Mouse (Mus musculus) spleen, postnatal 36 days (tissue): ENCODE data around the gene Hcar2.

Experiments used
- DNase-seq, 2 experiments: peaks; one replicate each; pipeline ENCODE4 v3.0.0; 2022; ENCODE audit warnings: low spot score in 2 of 2, mixed read lengths in 1 of 2

Hcar2 gene

DNA sequence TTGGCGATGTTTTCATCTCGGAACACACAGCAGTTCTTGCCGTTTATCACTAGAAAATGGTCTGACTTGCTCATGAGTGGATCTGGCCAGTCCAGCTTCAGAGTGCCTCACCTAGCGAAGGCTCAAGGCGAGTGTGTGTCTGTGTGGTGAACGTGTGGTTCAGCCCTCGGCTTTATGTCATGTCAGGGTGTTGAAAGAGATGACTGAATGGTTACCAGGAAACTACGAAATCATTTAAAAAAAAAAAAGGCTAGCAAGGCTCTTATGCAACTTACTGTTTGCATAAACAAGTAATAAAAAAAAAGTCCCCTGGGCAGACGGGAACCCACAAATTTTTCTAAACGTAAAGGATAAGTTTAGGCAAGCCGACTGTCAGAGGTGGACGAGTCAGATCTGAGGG lies at the start of gene Hcar2:
TSS of gene Hcar2 (minus strand) at position 135 of the 400 bp plus-strand sequence.
- no peak for DNase-seq

DNA sequence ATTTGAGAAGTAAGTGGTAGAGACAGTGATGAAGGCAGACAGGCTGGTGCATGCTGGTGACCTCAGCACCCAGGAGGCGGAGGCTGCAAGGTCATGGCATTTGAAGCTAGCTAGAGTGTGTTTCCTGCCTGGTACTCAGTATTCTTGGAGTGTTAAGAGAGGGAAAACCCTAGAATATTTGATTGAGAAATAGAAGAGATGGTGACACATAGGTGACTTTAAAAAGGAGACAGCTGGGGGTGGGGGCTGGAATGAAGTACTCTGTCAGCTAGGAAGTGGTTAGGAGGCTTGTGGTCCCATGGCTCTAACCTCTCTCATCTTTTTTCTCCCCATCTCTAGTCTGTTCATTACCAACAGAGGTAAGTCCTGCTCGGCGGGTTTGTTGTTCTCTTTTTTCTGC lies 49.6 kb upstream of the Hcar2 start:
- peak; percentile 2 to 17 for DNase-seq

DNA sequence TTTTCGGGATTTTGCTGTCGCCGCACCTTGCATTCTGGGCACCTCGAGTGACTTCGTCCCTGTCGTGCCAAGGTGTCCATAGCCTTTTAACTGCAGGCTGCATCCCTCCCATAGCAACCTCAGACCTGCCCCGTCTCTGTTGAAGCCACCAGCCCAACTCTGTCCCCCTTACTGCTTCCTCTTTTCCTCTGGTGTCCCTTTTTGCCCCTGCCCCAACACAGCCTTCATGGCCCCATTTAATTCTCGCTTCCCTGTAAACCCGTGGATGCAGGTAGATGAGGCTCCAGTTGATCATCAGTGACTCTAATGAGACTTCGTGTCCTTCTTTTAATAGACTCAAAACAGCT lies 42.3 kb upstream of the Hcar2 start:
- no peak for DNase-seq

DNA sequence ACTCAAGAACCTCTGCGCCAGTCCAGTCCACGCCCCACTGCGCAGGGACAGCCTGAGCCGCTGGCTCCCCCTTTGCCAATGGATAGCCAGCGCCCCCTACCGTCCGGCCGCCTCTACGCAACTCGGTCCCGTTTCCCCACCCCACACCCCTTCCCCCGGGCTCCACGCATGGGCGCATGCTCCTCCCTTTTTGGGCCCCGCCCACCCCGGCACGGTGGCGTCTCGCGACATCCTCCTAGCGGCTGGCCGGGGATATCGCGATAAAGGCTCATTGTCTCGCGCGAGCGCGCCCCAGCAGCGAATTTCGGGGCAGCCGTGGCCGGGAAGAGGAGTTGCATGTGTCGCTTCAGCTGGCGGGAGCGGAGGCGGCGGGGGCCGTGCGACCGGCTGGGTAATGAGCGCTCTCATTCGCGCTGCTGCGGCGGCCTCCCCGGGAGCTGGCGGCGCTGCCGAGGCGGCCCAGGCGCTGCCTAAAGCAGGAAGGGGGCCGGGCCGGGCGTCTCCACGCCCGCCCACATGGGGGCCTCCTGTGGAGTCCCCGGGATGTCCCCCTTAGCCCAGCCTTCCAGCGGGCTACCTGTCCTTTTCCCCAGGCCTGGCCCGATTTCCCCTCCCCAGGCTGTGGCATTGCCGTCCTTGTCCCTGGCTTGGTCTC lies 41.8 kb upstream of the Hcar2 start, which contains the start of gene Denr:
TSS of gene Denr (plus strand) at position 200 of the 655 bp plus-strand sequence.
- peak; percentile 98 for DNase-seq

DNA sequence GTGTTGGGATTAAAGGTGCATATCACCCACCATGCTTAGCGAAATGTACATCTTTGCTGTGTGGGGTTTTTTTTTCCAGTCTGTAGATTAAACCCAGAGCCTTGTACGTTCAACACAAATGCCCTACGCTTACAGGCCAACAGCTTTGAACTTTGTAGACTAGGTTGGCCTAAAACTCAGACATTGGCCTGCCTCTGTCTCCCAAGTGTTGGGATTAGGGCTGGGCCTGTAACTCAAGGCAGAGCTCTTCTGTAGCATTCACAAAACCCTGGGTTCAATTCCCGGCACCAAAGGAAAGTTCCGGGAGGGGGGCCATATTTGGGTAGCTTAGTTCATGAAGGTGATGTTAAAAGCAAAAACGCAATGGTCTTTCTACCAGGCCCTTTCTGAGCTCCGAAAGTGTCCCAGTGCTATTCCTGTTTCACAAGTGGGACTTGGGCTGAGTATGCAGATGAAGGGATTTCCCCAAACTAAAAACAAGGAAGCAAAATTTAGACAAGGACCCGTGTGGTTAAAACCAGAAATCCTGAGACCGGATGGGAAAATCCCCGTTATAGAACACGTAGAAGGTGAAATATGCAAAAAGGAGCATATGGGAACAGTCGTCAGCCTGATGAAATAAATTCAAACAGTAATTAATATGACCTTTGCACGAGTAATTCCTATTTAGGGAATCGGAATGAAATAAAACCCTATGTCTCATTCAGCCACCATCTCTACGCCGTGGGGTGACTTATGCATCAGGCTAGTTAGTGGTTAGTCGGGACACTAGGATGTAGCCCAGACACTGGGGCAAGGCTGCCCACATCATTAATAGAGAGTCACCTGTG lies 41.1 kb upstream of the Hcar2 start:
- DNase-seq = peak; percentile 6 to 34

DNA sequence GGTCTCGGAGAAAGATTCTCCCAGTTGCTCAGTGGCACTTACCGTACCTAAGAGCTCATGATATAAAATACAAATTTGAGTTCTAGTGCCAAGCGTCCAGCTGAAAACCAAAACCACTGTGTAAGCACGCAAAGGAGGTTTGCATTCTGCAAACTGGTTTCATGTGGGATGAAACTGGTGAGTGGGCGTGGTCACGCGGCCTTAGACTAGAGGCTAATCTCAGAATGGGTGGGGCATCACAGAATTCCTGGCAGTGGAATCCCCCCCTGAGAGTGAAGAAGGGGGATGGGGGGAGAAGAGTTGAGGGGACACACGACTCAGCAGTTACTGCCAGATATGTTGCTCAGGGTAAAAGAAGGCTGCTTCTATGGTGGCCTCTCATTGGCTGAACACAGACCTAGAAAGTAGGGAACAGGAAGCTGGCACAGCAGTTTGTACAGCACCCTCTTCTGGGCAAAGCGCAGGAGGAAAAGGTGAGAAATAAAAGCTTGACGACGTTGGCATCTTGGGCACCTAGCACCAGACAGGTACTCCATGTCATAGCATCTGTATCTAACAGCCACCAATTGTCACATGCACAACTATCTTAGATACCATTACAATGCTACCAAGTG lies 38.9 kb upstream of the Hcar2 start:
- DNase-seq = no peak

DNA sequence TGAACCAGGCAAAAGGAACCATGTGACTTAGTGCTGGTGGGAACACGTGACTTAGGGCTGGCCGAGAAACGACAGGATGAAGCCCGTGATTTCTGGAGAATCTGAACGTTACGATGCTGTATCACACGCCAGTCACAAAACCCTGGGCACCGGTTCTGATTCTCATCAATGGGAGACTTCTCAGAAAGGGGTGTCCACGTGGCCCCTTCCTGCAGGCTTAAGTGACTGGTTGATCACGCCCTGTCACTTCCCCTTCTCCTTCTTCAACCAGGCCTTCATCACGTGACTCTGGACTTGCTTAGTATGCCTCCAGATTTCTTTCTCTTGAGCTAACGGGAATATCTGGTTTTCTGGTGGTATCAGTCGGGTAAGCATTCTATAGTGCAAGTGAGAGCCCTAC lies 32.1 kb upstream of the Hcar2 start:
- peak in 1 of 2 experiments; percentile 24 for DNase-seq

DNA sequence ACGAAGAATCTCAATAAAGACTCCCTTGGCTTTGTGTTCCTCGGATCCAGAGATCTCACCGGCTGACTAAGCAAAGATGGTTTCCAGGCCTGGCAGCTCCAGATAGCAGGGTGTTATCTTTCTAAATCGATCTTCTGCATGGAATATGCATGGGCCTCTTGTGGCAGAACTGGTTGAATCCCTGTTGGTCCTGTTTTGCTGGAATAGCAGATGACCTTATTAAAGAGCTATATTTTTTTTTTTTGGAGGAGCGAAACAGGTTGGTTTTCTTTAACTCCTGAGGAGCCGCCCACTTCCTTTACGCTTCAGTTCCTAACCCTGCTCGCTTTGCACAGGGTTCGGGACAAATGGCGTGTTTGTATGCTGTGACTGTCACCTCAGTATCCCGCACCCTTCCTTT lies 31.1 kb upstream of the Hcar2 start:
- DNase-seq = no peak

DNA sequence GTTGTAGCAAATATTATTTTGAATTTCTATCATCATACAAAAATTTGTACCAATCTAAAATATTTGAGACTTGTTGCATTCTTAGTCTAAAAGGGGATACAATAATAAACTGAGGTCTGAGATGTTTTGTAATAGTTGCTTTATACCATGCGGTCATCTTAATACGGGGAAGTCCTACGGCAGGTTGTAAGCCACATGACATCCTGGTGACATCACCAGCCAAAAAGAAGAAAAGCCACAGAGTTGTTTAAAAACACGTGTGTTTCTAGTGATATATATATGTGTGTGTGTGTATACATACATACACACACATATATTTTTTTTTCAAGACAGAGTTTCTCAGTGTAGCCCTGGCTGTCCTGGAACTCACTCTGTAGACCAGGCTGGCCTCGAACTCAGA lies 28.2 kb upstream of the Hcar2 start:
- no peak for DNase-seq

DNA sequence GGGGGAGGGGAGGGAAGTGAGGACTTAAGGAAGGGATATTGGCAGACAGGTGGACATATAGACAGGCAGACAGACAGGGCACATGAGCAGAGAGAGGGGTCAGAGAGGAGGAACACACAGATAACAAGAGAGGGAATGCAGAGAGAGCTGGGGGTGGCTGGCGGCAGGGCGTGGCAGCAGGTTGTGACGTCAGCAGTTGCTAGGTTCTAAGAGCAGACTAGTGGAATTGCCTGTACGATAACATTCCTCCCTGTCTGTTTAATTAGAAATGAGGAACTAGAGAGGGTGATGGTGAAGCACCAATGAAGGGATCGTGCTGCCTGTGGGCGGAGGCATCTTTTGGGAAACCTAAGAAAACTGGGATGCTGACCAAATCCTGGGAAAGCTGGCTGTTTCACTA lies 26.4 kb upstream of the Hcar2 start:
- peak; percentile 21 to 29 for DNase-seq

DNA sequence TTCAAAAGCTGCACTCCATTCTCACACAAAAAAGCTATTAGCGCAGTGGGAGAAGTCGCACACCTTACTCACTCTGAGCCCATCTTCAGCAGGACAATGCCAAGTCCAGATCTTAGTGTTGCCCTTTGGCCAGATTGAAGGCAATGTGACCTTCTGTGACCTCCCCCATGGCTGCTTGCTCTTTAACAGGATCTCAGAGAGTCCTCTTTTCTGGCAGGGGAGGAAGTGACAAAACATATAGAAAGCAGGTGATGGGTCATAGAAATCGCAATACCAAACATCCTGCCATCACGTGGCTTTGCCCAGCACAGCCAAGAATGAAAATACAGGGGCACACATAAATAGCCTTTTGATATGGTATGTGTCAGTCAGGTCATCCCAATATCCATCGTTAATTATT lies 25.7 kb upstream of the Hcar2 start:
- DNase-seq = no peak

DNA sequence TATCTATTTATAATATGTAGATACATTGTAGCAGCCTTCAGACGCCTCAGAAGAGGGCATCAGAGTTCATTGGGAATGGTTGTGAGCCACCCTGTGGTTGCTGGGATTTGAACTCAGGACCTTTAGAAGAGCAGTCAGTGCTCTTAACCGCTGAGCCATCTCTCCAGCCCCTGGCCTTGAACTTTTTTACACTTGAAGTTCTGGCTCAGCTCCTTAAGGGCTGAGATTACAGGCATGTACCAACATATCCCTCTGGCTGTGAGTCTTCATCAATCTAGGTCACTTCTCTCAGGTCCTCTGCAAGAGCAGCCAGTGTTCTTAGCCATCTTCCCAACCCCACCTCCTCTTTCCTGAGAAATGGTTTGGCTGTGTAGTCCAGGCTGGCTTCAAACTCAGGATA lies 25.0 kb upstream of the Hcar2 start:
- no peak for DNase-seq

DNA sequence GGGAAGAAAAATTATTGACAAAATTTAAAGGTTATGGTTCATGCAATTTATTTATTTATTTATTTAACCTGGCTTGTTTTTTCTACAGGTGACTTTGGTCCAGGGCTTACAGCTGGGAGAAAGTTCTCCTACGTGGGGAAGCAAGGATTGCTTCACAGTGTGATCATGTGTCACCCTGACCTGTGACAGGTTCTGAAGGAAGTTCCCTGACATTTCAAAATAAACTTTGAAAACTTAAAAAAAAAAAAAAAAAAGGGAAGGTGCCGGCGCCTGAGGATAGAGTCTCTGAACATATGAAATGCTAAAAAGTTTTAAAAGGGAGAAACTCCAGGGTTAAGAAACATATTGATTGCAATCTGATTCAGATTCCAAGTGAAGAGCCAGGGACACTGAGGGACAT lies 21.1 kb upstream of the Hcar2 start:
- DNase-seq = no peak

DNA sequence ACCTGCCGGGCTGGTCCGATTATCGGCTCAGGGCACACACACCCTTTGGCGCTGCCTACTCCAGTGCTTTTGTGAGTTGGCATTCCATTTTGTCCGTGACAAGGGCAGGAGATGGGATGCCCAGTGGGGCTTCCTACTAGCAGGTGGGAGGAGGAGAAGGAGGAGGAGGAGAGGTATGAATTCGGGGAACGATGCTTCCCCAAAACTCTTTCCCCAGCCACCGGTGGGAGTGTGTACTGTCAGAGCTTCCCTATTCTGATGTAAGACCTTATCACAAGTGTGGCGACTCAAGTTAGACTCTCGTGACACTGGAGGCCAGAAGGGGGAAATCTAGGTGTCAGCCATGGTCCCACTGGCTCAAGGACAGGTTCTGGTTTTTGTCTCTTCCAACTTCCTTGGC lies 19.0 kb upstream of the Hcar2 start:
- DNase-seq = no peak

DNA sequence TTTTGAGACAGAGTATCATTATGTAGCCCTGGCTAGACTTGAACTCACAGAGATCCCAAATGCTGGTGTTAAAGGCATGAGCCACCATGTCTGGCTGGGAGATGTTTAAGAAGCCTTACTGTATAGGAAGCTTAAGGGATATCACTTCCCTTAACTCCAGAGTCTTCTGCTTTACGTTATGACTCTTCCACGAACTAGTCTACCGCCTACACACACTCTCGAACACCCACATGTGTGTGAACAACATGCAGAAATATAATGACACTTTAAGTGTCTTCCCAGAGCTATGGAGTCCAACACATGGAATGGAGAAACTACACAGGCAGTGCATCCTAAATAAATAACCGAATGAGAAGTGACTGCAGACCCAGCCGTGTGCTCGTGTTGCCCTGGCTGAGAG lies 18.6 kb upstream of the Hcar2 start:
- no peak for DNase-seq

DNA sequence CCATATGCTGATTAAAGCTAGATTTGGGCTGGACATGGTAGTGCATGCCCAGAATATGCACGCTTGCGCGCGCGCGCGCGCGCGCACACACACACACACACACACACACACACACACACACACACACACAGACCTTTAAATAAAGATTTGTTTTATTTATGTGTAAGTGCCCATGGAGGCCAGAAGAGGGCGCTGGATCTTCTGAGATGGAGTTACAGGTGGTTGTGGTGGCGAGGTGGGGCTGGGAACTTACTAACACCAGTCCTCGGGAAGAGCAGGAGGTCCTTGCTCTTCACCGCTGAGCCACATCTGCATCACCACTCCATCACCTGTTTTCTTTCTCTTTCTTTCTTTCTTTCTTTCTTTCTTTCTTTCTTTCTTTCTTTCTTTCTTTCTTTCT lies 15.5 kb upstream of the Hcar2 start:
- DNase-seq = no peak

DNA sequence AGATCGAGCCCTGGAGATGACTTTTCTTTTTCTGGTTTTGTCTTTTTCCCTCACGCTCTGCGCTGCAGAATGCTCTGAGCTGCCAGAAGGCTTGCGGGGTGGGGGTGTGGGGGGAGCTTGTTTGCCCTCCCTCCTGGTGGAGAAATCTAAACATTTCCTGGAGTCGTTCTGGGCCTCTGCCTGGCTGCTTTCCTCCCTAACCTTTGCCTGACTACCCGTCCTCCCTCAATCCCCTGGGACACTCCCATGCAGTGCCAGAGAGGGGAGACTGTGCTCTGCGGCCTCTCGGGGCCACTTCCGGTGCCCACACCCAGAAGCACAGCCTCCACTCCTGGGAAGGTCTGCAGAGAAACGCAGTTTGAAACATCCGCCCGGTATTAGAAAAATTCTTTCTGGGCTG lies 14.6 kb upstream of the Hcar2 start, which contains the start of gene Hcar1:
TSS of gene Hcar1 (minus strand) at position 93 of the 400 bp plus-strand sequence.
- no peak for DNase-seq

DNA sequence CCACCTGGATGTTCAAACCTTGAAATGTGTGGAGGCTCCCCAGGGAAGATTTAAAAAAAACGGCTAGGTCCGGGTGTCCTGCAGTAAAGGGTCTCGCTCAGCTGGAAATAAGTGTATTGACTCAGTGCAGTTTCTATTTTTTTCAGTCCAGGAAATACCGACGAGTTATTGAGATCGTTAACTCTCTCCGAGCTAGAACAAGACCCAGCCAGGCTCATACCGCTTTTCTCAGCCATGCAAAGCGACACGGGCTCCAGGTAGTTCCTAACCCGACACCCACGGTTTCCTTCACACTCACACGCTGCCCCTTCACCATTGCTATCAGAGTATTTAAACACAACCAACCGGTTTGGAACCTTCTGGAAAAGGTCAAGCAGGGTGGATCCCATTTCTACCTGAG lies 12.8 kb upstream of the Hcar2 start:
- no peak for DNase-seq

DNA sequence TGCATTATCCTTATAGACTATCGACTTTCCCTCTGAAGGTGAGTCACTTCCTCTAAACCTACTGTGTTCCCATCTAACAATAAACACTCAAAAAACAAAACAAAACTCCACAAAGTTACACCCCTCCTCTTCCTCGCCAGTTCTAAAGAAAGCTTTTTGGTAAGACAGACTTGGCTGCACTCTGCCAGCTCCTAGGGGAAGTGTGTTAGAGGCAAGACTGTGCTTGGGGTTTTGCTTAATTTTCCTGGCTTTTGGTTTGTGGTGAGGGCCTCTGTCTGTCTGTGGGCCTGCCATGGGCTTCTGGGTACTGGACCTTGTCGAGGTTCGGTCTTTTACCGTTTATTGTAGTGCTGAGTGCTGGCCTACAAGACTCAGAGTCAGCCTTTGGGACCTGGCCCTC lies 8.9 kb upstream of the Hcar2 start:
- DNase-seq = no peak

DNA sequence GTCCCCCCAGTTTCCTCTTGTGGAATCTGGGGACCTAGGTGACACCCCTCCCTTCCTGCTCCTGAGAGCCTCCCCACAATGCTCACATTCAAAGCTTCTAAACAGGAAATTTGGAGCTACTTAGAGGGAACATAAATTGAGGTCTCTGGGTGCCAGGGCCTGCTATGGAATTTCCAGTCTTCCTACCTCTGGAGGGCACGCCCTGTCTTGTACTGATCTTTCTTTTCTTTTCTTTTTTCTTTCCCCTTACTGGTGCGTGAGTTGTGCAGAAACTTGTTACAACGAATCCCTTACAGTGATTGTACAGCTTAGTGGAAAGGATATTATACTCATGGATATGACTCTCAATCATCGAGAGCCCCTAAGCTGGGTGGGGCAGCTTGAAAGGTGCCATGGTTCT lies 4.3 kb upstream of the Hcar2 start:
- DNase-seq = no peak

DNA sequence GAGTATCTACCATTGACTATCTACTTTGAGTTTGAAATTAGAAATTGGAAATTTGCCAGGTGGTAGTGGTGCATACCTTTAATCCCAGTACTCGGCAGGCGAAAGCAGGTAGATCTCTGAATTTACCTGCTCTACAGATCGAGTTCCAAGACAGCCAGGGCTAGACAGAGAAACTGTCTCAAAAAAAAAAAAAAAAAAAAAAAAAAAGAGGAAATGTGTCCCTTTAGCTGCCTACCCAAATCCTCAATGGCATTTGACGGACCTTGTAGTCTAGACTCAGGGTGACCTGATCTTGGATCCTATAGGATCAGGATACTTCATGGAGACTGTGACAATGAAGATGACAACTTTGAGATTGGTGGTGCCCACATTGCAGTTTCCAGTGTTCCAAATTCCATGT lies 1.2 kb upstream of the Hcar2 start:
- no peak for DNase-seq

DNA sequence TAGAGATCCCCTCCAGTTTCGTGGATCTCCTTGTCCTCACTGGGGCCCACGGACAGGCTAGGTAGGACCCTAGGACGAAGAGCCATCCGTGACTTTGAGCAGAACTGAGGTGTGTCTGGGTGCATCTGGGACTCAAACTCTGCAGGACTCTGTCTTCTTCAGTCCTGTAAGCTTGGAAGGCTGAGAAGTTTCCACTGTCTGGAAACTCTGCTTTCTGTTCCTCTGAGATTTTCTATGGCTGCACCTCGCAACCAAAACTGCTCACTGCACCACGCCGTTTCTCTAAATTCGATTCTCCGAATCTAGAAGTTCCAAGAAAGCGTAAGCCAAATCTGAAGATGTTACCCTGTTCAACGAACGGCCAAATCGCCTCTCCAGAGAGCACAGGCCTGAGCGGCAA lies 1.4 kb downstream of the Hcar2 start:
- no peak for DNase-seq
